10 mouse cellular contexts compared by ENCODE assay signal in the genomic region with DNA sequence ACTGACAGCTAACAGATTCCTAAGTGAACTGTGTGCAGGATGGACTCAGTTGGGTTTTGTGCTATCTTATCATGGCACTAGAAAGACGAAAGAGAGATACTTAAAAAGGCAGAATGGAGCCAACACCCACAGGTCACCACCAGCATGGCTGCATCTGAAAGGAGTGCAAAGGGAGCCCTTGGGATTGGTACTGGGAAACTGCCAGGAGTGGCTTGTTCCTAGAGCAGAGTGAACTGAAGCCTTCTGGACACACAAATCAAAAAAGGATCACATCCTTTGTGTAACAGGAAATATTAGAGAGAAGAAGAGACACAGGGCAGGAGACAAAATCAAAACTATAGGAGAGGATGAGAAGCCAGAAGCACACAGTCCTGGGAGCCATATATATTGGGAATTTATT. TPM values are rescaled to one million over a fixed set of nuclear protein-coding genes. Genes with fewer than 3 reads are reported as not detected.
"Had no signal": no experiment of that assay in that cellular context is flagged by ENCODE, and none has a peak within 500 bp of the region (broad histone marks: within the 10 kb centered on the region; RNA-seq: fewer than 3 reads in every experiment).

No protein-coding gene starts in this region.

RNA-seq across cellular contexts. Expression of a gene that starts 2.0 kb away (rescaled TPM):
- total RNA-seq: neutrophil, adult 5-6 weeks had no signal
- polyA plus RNA-seq: neural tube, embryonic 12.5 days; neural tube, embryonic 13.5 days; neural tube, embryonic 14.5 days; neural tube, embryonic 15.5 days; stomach, embryonic 14.5 days; stomach, postnatal 0 days had no signal

RNA-seq across cellular contexts. Expression of a gene that starts 35.1 kb away (rescaled TPM):
- total RNA-seq: neutrophil, adult 5-6 weeks had no signal
- polyA plus RNA-seq: neural tube, embryonic 12.5 days; neural tube, embryonic 13.5 days; neural tube, embryonic 14.5 days; neural tube, embryonic 15.5 days; stomach, embryonic 14.5 days; stomach, postnatal 0 days; thymus, postnatal 0 days had no signal

RNA-seq across cellular contexts. Expression of a gene that starts 46.2 kb away (rescaled TPM):
- total RNA-seq: neutrophil, adult 5-6 weeks had no signal
- polyA plus RNA-seq: neural tube, embryonic 12.5 days; neural tube, embryonic 14.5 days; stomach, embryonic 14.5 days; stomach, embryonic 15.5 days; stomach, embryonic 16.5 days; thymus, postnatal 0 days had no signal
